12 mouse cellular contexts compared by ENCODE assay signal in genomic region chr2:33716878-33717277, GRCm38 (mm10).
DNase-seq lines count a peak whose midpoint lies in the region; ATAC-seq and TF ChIP-seq lines count a peak whose summit lies in the region.
"Had no signal": no experiment of that assay in that cellular context is flagged by ENCODE, and none has a peak within 500 bp of the region (broad histone marks: within the 10 kb centered on the region; RNA-seq: fewer than 3 reads in every experiment).

No protein-coding gene starts in this region.

- no peak overlapping the region for H3K4me3 ChIP-seq in kidney, embryonic 15.5 days (replicated peaks)
- peak overlapping the region; percentile 54 for H3K4me3 ChIP-seq in limb, embryonic 10.5 days
- H3K4me3 ChIP-seq: layer of hippocampus, adult 2 months had no signal

- H3K27me3 ChIP-seq in kidney, embryonic 15.5 days: peaks cover 78% of the 10 kb centered on the region
- H3K27me3 ChIP-seq in limb, embryonic 10.5 days (ENCODE audit: low read depth, poor library complexity, severe bottlenecking): peaks cover 36% of the 10 kb centered on the region; the same call in 1 of the 2 replicates

- 0 out of 2 replicates have a peak overlapping the region, but pooled peaks have one; percentile 20 for H3K4me2 ChIP-seq in kidney, embryonic 15.5 days

- no peak for TF ChIP-seq CTCF in brain, embryonic 14.5 days (IDR thresholded peaks at IDR 0.05; ENCODE audit: borderline replicate concordance, extremely low read depth, insufficient read depth, insufficient read length)

- H3K36me3 ChIP-seq in kidney, embryonic 15.5 days: no peaks in the 10 kb centered on the region
- peaks cover 5% of the 10 kb centered on the region for H3K36me3 ChIP-seq in limb, embryonic 10.5 days

- 15% methylated on average over 15 of the region's 15 CpGs for WGBS in kidney, embryonic 15.5 days
- WGBS in limb, embryonic 10.5 days: 23% methylated on average over 15 of the region's 15 CpGs

- no peak overlapping the region for H3K9ac ChIP-seq in kidney, embryonic 15.5 days

- H3K4me1 ChIP-seq in kidney, embryonic 15.5 days: peaks cover 54% of the 10 kb centered on the region
- H3K4me1 ChIP-seq in limb, embryonic 10.5 days: peaks cover 94% of the 10 kb centered on the region

- no peak for DNase-seq in kidney, postnatal 14 days
- peak; percentile 14 for DNase-seq in MN1 (ENCODE audit: low spot score)
- DNase-seq in brain, embryonic 14.5 days (ENCODE audit: low read depth): peak; percentile 51
- no peak for DNase-seq in limb, embryonic 10.5 days (ENCODE audit: low spot score)
- DNase-seq: cerebellum, adult 9-11 months; heart, adult 11 months; heart, postnatal 14 days; kidney, adult 9 months had no signal

- no peaks in the 10 kb centered on the region for H3K9me3 ChIP-seq in kidney, embryonic 15.5 days (replicated peaks)
- no peaks in the 10 kb centered on the region for H3K9me3 ChIP-seq in limb, embryonic 10.5 days (replicated peaks)

- TF ChIP-seq POLR2A in brain, embryonic 14.5 days (IDR thresholded peaks at IDR 0.05; ENCODE audit: borderline replicate concordance, extremely low read depth, insufficient read depth, insufficient read length, poor library complexity, severe bottlenecking): no peak

- no peak for ATAC-seq in kidney, embryonic 15.5 days (replicated peaks; ENCODE audit: low FRiP score)
- ATAC-seq in granulocyte monocyte progenitor cell, adult 5-6 weeks (replicated peaks; ENCODE audit: poor library complexity, severe bottlenecking): no peak
- ATAC-seq in megakaryocyte progenitor cell, adult 5-6 weeks (replicated peaks; ENCODE audit: poor library complexity): no peak

- H3K27ac ChIP-seq in kidney, embryonic 15.5 days: no peak overlapping the region
- peak overlapping the region; percentile 91 for H3K27ac ChIP-seq in limb, embryonic 10.5 days
- H3K27ac ChIP-seq: layer of hippocampus, adult 2 months had no signal

Comparison
In these comparisons a context has a peak if more than half of its experiments do, and no peak if none do; other contexts are left out.
1. DNase-seq: peak in MN1 (single experiment) and brain, embryonic 14.5 days (single experiment); none in kidney, postnatal 14 days (single experiment) and limb, embryonic 10.5 days (single experiment).